Mouse (Mus musculus): ENCODE results near the gene Myh11. TPM values are rescaled to one million over a fixed set of nuclear protein-coding genes. Genes with fewer than 3 reads are reported as not detected.

Gene Myh11
- total and polyA plus RNA-seq, 3 experiments, result 0.01 TPM; not detected in 2

GRCm38 (mm10) chr16:14249913-14250312 lies 41.3 kb downstream of the Myh11 start (continued):
- TF ChIP-seq RAD21 (IDR thresholded peaks at IDR 0.05; ENCODE audit: low read depth, low read length) (no peak), JUND (IDR thresholded peaks at IDR 0.05; ENCODE audit: low read depth, low read length) (no peak)

GRCm38 (mm10) chr16:14242553-14242952 lies 48.6 kb downstream of the Myh11 start:
- peak; percentile 64 for DNase-seq (ENCODE audit: low read depth, low spot score)

GRCm38 (mm10) chr16:14242059-14242458 lies 49.1 kb downstream of the Myh11 start:
- DNase-seq (ENCODE audit: low read depth, low spot score), result peak; percentile 9
- peaks cover 0 to 15% of the 10 kb centered on the region in 2 experiments; a peak in 2 of 4 replicates for H3K4me1 ChIP-seq (ENCODE audit: control insufficient read depth in 1 of 2, insufficient read depth in 2 of 2, low read length in 2 of 2)
- no peaks in the 10 kb centered on the region for H3K27me3 ChIP-seq (ENCODE audit: control insufficient read depth in 1 of 2, insufficient read depth in 2 of 2, low read length in 2 of 2)
- H3K27ac ChIP-seq (ENCODE audit: control insufficient read depth, low read depth, low read length), result no peak overlapping the region
- no peaks in the 10 kb centered on the region for H3K79me2 ChIP-seq (ENCODE audit: control insufficient read depth, insufficient read depth, low read length, poor library complexity)
- TF ChIP-seq MEF2A (IDR thresholded peaks at IDR 0.05; ENCODE audit: extremely low read depth, insufficient replicate concordance, low read depth, low read length, poor library complexity, severe bottlenecking) (no peak), UBTF (IDR thresholded peaks at IDR 0.05; ENCODE audit: borderline replicate concordance, insufficient read depth, low read depth, low read length) (no peak), ZKSCAN1 (IDR thresholded peaks at IDR 0.05; ENCODE audit: low read depth, low read length) (no peak), USF2 (IDR thresholded peaks at IDR 0.05; ENCODE audit: borderline replicate concordance in 1 of 2, insufficient read depth in 1 of 2, low read depth in 1 of 2, low read length in 2 of 2) (no peak), SMC3 (IDR thresholded peaks at IDR 0.05; ENCODE audit: low read depth, low read length) (no peak), NRF1 (IDR thresholded peaks at IDR 0.05; ENCODE audit: insufficient read depth, low read depth, low read length, poor library complexity, severe bottlenecking) (no peak), ZMIZ1 (IDR thresholded peaks at IDR 0.05; ENCODE audit: low read depth, low read length) (no peak), CHD2 (IDR thresholded peaks at IDR 0.05; ENCODE audit: low read length) (no peak), POLR2AphosphoS5 (IDR thresholded peaks at IDR 0.05; ENCODE audit: borderline replicate concordance, low read depth, low read length) (no peak), KAT2A (conservative IDR thresholded peaks at IDR 0.05; ENCODE audit: low read depth, low read length) (no peak), CTCF (IDR thresholded peaks at IDR 0.05 in 2 of 3, conservative IDR thresholded peaks at IDR 0.05 in 1 of 3; ENCODE audit: control insufficient read depth in 1 of 3, insufficient read depth in 1 of 3, low read depth in 2 of 3, low read length in 3 of 3, poor library complexity in 1 of 3, severe bottlenecking in 1 of 3) (no peak), EP300 (IDR thresholded peaks at IDR 0.05; ENCODE audit: low read depth in 1 of 2, low read length in 2 of 2) (no peak), SIN3A (IDR thresholded peaks at IDR 0.05; ENCODE audit: low read length) (no peak), ZNF384 (IDR thresholded peaks at IDR 0.05; ENCODE audit: low read depth, low read length) (no peak)
- H3K4me3 ChIP-seq (ENCODE audit: control insufficient read depth in 1 of 2, insufficient read depth in 1 of 2, low read depth in 2 of 2, low read length in 2 of 2), result no peak overlapping the region
- no peaks in the 10 kb centered on the region for H3K9me3 ChIP-seq (replicated peaks; ENCODE audit: insufficient read depth, low read length)
- H3K9ac ChIP-seq (ENCODE audit: control insufficient read depth, low read depth, low read length, poor library complexity, severe bottlenecking), result no peak overlapping the region
- no peaks in the 10 kb centered on the region; a peak in 1 of 4 replicates for H3K36me3 ChIP-seq (ENCODE audit: control insufficient read depth in 1 of 2, insufficient read depth in 2 of 2, low read length in 2 of 2)

More at GRCm38 (mm10) chr16:14242553-14242952, 48.6 kb downstream of the Myh11 start:
- Histone ChIP-seq H3K79me2 (ENCODE audit: control insufficient read depth, insufficient read depth, low read length, poor library complexity) (no peaks in the 10 kb centered on the region), H3K4me3 (ENCODE audit: control insufficient read depth in 1 of 2, insufficient read depth in 1 of 2, low read depth in 2 of 2, low read length in 2 of 2) (0 out of 4 replicates have a peak overlapping the region, but pooled peaks of 1 of the 2 experiments have one; percentile 36), H3K9me3 (replicated peaks; ENCODE audit: insufficient read depth, low read length) (no peaks in the 10 kb centered on the region), H3K36me3 (ENCODE audit: control insufficient read depth in 1 of 2, insufficient read depth in 2 of 2, low read length in 2 of 2) (no peaks in the 10 kb centered on the region; a peak in 1 of 4 replicates), H3K9ac (ENCODE audit: control insufficient read depth, low read depth, low read length, poor library complexity, severe bottlenecking) (no peak overlapping the region), H3K27ac (ENCODE audit: control insufficient read depth, low read depth, low read length) (no peak overlapping the region), H3K27me3 (ENCODE audit: control insufficient read depth in 1 of 2, insufficient read depth in 2 of 2, low read length in 2 of 2) (no peaks in the 10 kb centered on the region), H3K4me1 (ENCODE audit: control insufficient read depth in 1 of 2, insufficient read depth in 2 of 2, low read length in 2 of 2) (peaks cover 0 to 15% of the 10 kb centered on the region in 2 experiments; a peak in 2 of 4 replicates)
- TF ChIP-seq MYB (IDR thresholded peaks at IDR 0.05; ENCODE audit: low read depth, low read length) (no peak), ETS1 (IDR thresholded peaks at IDR 0.05; ENCODE audit: low read depth, low read length) (no peak), MAX (IDR thresholded peaks at IDR 0.05; ENCODE audit: low read length) (0 out of 2 replicates have a peak, but pooled peaks have one; percentile 24), CHD2 (IDR thresholded peaks at IDR 0.05; ENCODE audit: low read length) (no peak), MYC (IDR thresholded peaks at IDR 0.05; ENCODE audit: low read depth, low read length) (0 out of 2 replicates have a peak, but pooled peaks have one; percentile 20), RAD21 (IDR thresholded peaks at IDR 0.05; ENCODE audit: low read depth, low read length) (peak; percentile 23), USF1 (IDR thresholded peaks at IDR 0.05; ENCODE audit: low read depth, low read length) (peak; percentile 77), RCOR1 (IDR thresholded peaks at IDR 0.05; ENCODE audit: low read depth, low read length) (no peak), MEF2A (IDR thresholded peaks at IDR 0.05; ENCODE audit: extremely low read depth, insufficient replicate concordance, low read depth, low read length, poor library complexity, severe bottlenecking) (no peak), GATA1 (IDR thresholded peaks at IDR 0.05; ENCODE audit: low read depth, low read length) (0 out of 2 replicates have a peak, but pooled peaks have one; percentile 24), SMC3 (IDR thresholded peaks at IDR 0.05; ENCODE audit: low read depth, low read length) (peak; percentile 26), NRF1 (IDR thresholded peaks at IDR 0.05; ENCODE audit: insufficient read depth, low read depth, low read length, poor library complexity, severe bottlenecking) (no peak), CTCF (IDR thresholded peaks at IDR 0.05 in 2 of 3, conservative IDR thresholded peaks at IDR 0.05 in 1 of 3; ENCODE audit: control insufficient read depth in 1 of 3, insufficient read depth in 1 of 3, low read depth in 2 of 3, low read length in 3 of 3, poor library complexity in 1 of 3, severe bottlenecking in 1 of 3) (peak; percentile 64 to 70 (median 69)), E2F4 (IDR thresholded peaks at IDR 0.05; ENCODE audit: borderline replicate concordance, low read depth, low read length) (no peak), ELF1 (IDR thresholded peaks at IDR 0.05; ENCODE audit: low read depth, low read length) (no peak), TCF12 (IDR thresholded peaks at IDR 0.05; ENCODE audit: low read depth, low read length) (no peak), TAL1 (IDR thresholded peaks at IDR 0.05; ENCODE audit: low read length) (no peak), NELFE (IDR thresholded peaks at IDR 0.05; ENCODE audit: low read depth, low read length) (no peak), MXI1 (IDR thresholded peaks at IDR 0.05; ENCODE audit: low read depth, low read length) (no peak), POLR2AphosphoS2 (IDR thresholded peaks at IDR 0.05; ENCODE audit: low read length) (no peak)
